Mouse (Mus musculus) heart, embryonic 10.5 days (tissue): ENCODE results near the gene Exosc5. TPM values are rescaled to one million over a fixed set of nuclear protein-coding genes. Genes with fewer than 3 reads are reported as not detected.

Source experiments
- DNase-seq: peaks from one replicate; pipeline ENCODE4 v3.0.0-alpha.2; 2017; ENCODE audit warnings: low spot score
- H3K27ac ChIP-seq: fragments of 300-500 bp; sonication (generic); 2 replicates; pipeline ENCODE4 v1.5.1; 2016; ENCODE audit warnings: mild to moderate bottlenecking
- H3K27me3 ChIP-seq: fragments of 300-500 bp; sonication (generic); 2 replicates; pipeline ENCODE4 v1.6.1; 2016; ENCODE audit warnings: mild to moderate bottlenecking; ENCODE audit not compliant: poor library complexity, insufficient read depth, severe bottlenecking
- H3K36me3 ChIP-seq: fragments of 300-500 bp; sonication (generic); 2 replicates; pipeline ENCODE4 v1.6.1; 2016; ENCODE audit warnings: mild to moderate bottlenecking, moderate library complexity
- H3K4me1 ChIP-seq: fragments of 300-500 bp; sonication (generic); 2 replicates; pipeline ENCODE4 v1.6.1; 2016; ENCODE audit warnings: mild to moderate bottlenecking
- H3K4me3 ChIP-seq: fragments of 300-500 bp; sonication (generic); 2 replicates; pipeline ENCODE4 v1.5.1; 2016; ENCODE audit warnings: mild to moderate bottlenecking, moderate library complexity
- H3K9me3 ChIP-seq: fragments of 300-500 bp; sonication (generic); 2 replicates; pipeline ENCODE4 v1.6.1; 2016; ENCODE audit warnings: mild to moderate bottlenecking, moderate library complexity
- WGBS: fragments of 180-500 bp; shearing (Covaris S2); methylation state at CpG from one replicate; pipeline ENCODE4 v1.1.7; 2016; 5-methylcytosine and 5-hydroxymethylcytosine counted together
- polyA plus RNA-seq: library from polyadenylated mRNA; unstranded; fragments of >200 nt; fragmentation: Nextera tagmentation; extraction: Ambion mirVana; gene quantifications from 2 replicates; pipeline ENCODE4 v1.2.1, GENCODE M21; 2016

Gene Exosc5
- polyA plus RNA-seq, 1 experiment from 2014 or later, result 74.8 TPM

- Histone ChIP-seq H3K27me3 (0 out of 2 replicates have a peak, but pooled peaks cover 4% of the 10 kb centered on the region), H3K4me1 (peaks cover 47% of the 10 kb centered on the region), H3K4me3 (no peak overlapping the region), H3K9me3 (no peaks in the 10 kb centered on the region), H3K36me3 (peaks cover 48% of the 10 kb centered on the region), H3K27ac (no peak overlapping the region)
- no peak for DNase-seq
- WGBS, result 89% methylated on average over 11 of the region's 11 CpGs
Measured at GRCm38 (mm10) chr7:25623857-25624370, 35.0 kb upstream of the Exosc5 start.

GRCm38 (mm10) chr7:25624851-25625250, 34.1 kb upstream of the Exosc5 start:
- peaks cover 46% of the 10 kb centered on the region for H3K4me1 ChIP-seq
- H3K4me3 ChIP-seq, result no peak overlapping the region
- DNase-seq, result no peak
- H3K27me3 ChIP-seq, result 0 out of 2 replicates have a peak, but pooled peaks cover 9% of the 10 kb centered on the region
- peaks cover 56% of the 10 kb centered on the region for H3K36me3 ChIP-seq
- 41% methylated on average over 5 of the region's 5 CpGs for WGBS
- H3K9me3 ChIP-seq, result no peaks in the 10 kb centered on the region
- 0 out of 2 replicates have a peak overlapping the region, but pooled peaks have one; percentile 26 for H3K27ac ChIP-seq

GRCm38 (mm10) chr7:25625594-25626250, 33.2 kb upstream of the Exosc5 start:
- H3K27me3 ChIP-seq, result 0 out of 2 replicates have a peak, but pooled peaks cover 9% of the 10 kb centered on the region
- 75% methylated on average over 10 of the region's 10 CpGs for WGBS
- peaks cover 63% of the 10 kb centered on the region for H3K36me3 ChIP-seq
- H3K9me3 ChIP-seq, result no peaks in the 10 kb centered on the region
- H3K4me1 ChIP-seq, result peaks cover 41% of the 10 kb centered on the region
- DNase-seq, result no peak
- H3K27ac ChIP-seq, result no peak overlapping the region
- no peak overlapping the region for H3K4me3 ChIP-seq

DNA sequence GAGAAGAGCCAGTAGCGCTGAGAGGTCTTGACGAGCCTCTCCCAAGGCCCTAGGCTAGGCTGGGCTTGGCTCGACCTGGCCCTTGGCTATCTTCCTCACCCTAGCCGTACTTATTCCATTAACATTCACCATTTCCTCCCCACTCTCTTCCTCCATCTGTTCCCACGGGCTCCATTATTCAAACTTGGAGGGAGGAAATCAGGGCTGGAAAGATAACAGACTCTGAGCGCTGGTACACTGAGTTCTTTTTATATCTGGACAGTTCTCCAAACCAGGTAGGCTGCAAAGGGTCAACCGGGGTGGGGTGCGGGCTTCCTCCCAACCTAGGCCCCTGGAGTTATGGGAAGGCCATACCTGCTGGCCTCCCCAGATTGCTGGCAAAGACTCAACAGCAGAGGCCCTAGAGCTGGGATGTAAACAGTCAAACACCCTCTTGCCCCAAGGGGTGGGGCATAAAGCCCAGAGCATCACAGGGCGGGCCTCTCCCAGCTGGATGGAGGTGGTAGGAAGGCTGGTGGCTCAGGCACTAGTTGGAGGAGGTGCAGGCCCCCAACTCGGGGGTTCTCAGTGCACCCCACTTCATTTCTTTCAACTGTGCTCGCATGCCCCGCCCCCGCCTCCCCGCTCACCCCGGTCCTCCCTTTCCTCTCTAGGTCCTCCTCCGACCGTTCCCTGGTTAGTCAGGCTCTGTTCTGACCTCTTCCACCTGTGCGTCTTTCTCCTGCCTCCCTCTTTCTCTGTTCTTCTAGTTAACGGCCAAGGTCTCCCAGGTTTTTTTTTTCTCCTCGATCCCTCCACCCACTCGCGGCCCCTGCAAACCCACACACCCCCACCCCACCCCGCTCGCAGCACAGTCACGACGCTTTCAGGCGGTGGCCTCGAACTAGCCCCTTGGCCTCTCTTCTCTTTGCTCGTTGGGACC, 32.2 kb upstream of the Exosc5 start, which contains the start of gene B3gnt8:
Gene B3gnt8 (plus strand): TSS at position 146 of the 922 bp plus-strand sequence.
- Histone ChIP-seq H3K4me3 (peak within 1 kb of the TSS; percentile 63), H3K4me1 (peaks cover 41% of the 10 kb centered on the region), H3K36me3 (peaks cover 59% of the 10 kb centered on the region), H3K27ac (peak within 1 kb of the TSS; percentile 74), H3K9me3 (no peaks in the 10 kb centered on the region), H3K27me3 (0 out of 2 replicates have a peak, but pooled peaks cover 9% of the 10 kb centered on the region)
- WGBS, result 9% methylated on average over 29 of the region's 29 CpGs
- DNase-seq, result no peak

- H3K27ac ChIP-seq, result peak overlapping the region; percentile 74
- WGBS, result 12% methylated on average over 38 of the region's 38 CpGs
Measured at GRCm38 (mm10) chr7:25627431-25628322, 31.3 kb upstream of the Exosc5 start.

DNA sequence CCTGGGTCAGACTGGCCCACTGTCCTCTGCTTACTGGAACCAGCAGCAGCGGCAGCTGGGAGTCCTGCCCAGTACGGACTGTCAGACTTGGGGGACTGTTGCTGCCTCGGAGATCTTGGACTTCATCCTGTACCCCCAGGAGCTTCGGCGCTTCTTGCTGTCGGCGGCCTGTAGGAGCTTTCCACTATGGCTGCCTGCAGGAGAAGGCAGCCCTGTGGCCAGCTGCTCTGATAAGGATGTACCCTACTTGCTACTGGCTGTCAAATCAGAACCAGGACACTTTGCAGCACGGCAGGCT, 30.7 kb upstream of the Exosc5 start:
- WGBS, result 45% methylated on average over 8 of the region's 8 CpGs
- H3K9me3 ChIP-seq, result no peaks in the 10 kb centered on the region
- H3K4me3 ChIP-seq, result peak overlapping the region; percentile 63
- peaks cover 60% of the 10 kb centered on the region for H3K36me3 ChIP-seq
- H3K4me1 ChIP-seq, result peaks cover 43% of the 10 kb centered on the region
- DNase-seq, result no peak
- H3K27me3 ChIP-seq, result 0 out of 2 replicates have a peak, but pooled peaks cover 9% of the 10 kb centered on the region
- peak overlapping the region; percentile 74 for H3K27ac ChIP-seq

More at GRCm38 (mm10) chr7:25627431-25628322, 31.3 kb upstream of the Exosc5 start:
- peak; percentile 87 for DNase-seq
- H3K4me3 ChIP-seq, result peak overlapping the region; percentile 63
- peaks cover 41% of the 10 kb centered on the region for H3K4me1 ChIP-seq
- no peaks in the 10 kb centered on the region for H3K9me3 ChIP-seq
- H3K36me3 ChIP-seq, result peaks cover 58% of the 10 kb centered on the region
- 0 out of 2 replicates have a peak, but pooled peaks cover 9% of the 10 kb centered on the region for H3K27me3 ChIP-seq

GRCm38 (mm10) chr7:25632679-25633078, 26.3 kb upstream of the Exosc5 start:
- H3K4me3 ChIP-seq, result no peak overlapping the region
- peaks cover 46% of the 10 kb centered on the region for H3K36me3 ChIP-seq
- no peaks in the 10 kb centered on the region for H3K9me3 ChIP-seq
- H3K27me3 ChIP-seq, result 0 out of 2 replicates have a peak, but pooled peaks cover 9% of the 10 kb centered on the region
- WGBS, result 85% methylated on average over 5 of the region's 5 CpGs
- no peak for DNase-seq
- peaks cover 35% of the 10 kb centered on the region for H3K4me1 ChIP-seq
- H3K27ac ChIP-seq, result no peak overlapping the region

DNA sequence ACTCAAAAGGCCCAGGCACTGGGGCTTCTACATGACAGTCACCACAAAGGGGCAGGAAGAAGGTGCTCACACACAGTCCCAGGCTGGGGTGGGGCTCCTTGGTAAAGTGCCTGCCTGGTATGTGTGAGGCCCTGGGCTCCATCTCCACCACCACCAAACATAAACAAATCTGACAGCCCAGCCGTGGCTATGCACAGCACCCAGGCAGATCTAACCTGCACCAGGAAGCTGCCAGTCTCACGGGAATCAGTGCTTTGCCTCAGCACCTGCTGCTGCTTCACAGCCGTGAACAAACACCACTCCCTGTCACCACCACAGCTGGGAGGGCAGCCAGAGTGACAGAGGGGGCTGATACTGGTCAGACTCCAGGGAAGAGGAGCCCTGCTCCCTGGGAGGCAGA, 22.6 kb upstream of the Exosc5 start:
- no peaks in the 10 kb centered on the region for H3K9me3 ChIP-seq
- H3K36me3 ChIP-seq, result peaks cover 32% of the 10 kb centered on the region
- no peaks in the 10 kb centered on the region for H3K27me3 ChIP-seq
- no peak overlapping the region for H3K4me3 ChIP-seq
- H3K4me1 ChIP-seq, result peaks cover 36% of the 10 kb centered on the region
- DNase-seq, result no peak
- no peak overlapping the region for H3K27ac ChIP-seq
- WGBS, result 35% methylated on average over 3 of the region's 3 CpGs

- peaks cover 34% of the 10 kb centered on the region for H3K36me3 ChIP-seq
Measured at GRCm38 (mm10) chr7:25637099-25637498, 21.9 kb upstream of the Exosc5 start.

DNA sequence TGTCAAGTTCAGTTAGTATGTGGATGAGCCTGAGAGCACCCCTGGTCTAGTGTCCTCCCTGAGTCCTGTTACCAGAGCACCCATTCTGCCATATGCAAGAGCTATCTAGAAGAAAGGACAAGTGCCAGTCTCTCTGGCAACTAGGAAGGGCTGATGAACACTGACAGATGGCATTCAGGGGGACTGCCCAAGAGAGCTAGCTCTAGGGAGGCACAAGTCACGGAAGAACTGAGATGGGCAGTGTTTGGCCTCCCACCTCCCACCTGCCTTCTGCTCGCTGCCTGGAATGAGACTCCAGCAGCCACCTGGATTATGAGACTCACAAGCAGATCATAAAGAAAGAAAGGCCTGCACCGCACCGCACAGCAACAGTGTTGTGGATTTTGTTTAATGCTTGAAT, 19.2 kb upstream of the Exosc5 start:
- H3K36me3 ChIP-seq, result peaks cover 21% of the 10 kb centered on the region
- no peak for DNase-seq
- no peaks in the 10 kb centered on the region for H3K27me3 ChIP-seq
- no peak overlapping the region for H3K27ac ChIP-seq
- peaks cover 31% of the 10 kb centered on the region for H3K4me1 ChIP-seq
- 91% methylated on average over 4 of the region's 4 CpGs for WGBS
- no peaks in the 10 kb centered on the region for H3K9me3 ChIP-seq
- H3K4me3 ChIP-seq, result no peak overlapping the region

More at GRCm38 (mm10) chr7:25637099-25637498, 21.9 kb upstream of the Exosc5 start:
- Histone ChIP-seq H3K4me3 (no peak overlapping the region), H3K9me3 (no peaks in the 10 kb centered on the region), H3K4me1 (peaks cover 36% of the 10 kb centered on the region), H3K27ac (no peak overlapping the region), H3K27me3 (no peaks in the 10 kb centered on the region)
- WGBS, result 80% methylated on average over 5 of the region's 5 CpGs
- DNase-seq, result no peak

GRCm38 (mm10) chr7:25644136-25644535, 14.8 kb upstream of the Exosc5 start:
- H3K27me3 ChIP-seq, result no peaks in the 10 kb centered on the region
- no peak overlapping the region for H3K27ac ChIP-seq
- WGBS, result 71% methylated on average over 10 of the region's 10 CpGs
- peaks cover 1% of the 10 kb centered on the region for H3K4me1 ChIP-seq
- H3K4me3 ChIP-seq, result no peak overlapping the region
- H3K36me3 ChIP-seq, result 0 out of 2 replicates have a peak, but pooled peaks cover 9% of the 10 kb centered on the region
- no peak for DNase-seq
- H3K9me3 ChIP-seq, result no peaks in the 10 kb centered on the region

DNA sequence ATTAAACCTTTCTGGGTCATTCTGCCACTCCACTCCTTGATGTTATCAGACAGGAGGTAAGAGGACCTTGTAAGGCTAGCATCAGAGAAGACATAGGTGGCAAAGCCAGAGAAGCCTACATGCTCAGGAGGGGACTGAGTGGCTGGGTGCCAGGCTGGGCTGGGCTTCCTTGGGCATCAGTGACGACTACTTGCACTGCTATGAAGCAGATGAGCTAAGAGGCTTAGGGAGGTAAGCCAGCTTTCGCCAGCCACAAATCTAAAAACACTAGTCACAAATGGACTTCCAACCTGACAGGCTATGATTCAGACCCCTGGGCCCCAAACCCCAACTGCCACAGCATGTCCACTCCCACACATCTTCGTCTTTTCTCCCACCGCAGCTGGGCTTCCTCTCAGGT, 14.3 kb upstream of the Exosc5 start:
- Histone ChIP-seq H3K27ac (no peak overlapping the region), H3K4me3 (no peak overlapping the region), H3K27me3 (no peaks in the 10 kb centered on the region), H3K4me1 (no peaks in the 10 kb centered on the region), H3K36me3 (0 out of 2 replicates have a peak, but pooled peaks cover 9% of the 10 kb centered on the region), H3K9me3 (no peaks in the 10 kb centered on the region)
- no peak for DNase-seq
- 74% methylated on average over 4 of the region's 4 CpGs for WGBS
